Mouse (Mus musculus) 3T3-L1 (cell line): ENCODE measurements around the gene Camk2d.

ENCODE experiments used
- DNase-seq: peaks from one replicate; pipeline ENCODE4 v3.0.0-alpha.2; 2015; ENCODE audit warnings: low read depth, low spot score

Gene Camk2d

GRCm38 (mm10) chr3:126650747-126651146 is 54.6 kb downstream of the Camk2d start:
- no peak for DNase-seq

- DNase-seq = peak; percentile 67
These were observed 56.3 kb downstream of the Camk2d start for GRCm38 (mm10) chr3:126652361-126652760.

DNA sequence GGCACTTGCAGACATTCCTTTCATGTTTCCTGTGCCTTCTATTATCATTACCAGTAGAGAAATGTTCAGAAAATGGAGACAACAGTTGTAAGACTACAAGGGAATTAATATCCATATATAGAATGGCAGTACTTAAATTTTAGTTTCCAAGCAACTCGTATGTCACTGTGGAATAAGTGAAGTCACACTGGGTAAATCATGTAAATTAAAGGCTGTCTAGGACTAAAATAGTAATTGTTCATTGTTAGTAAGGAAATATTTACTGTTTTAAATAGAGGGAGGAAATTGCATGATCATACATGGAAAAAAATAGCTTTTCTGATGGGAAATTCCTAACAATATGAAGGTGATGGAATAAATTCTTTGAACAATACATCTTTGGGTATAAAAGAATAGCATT is 57.0 kb downstream of the Camk2d start:
- no peak for DNase-seq

DNA sequence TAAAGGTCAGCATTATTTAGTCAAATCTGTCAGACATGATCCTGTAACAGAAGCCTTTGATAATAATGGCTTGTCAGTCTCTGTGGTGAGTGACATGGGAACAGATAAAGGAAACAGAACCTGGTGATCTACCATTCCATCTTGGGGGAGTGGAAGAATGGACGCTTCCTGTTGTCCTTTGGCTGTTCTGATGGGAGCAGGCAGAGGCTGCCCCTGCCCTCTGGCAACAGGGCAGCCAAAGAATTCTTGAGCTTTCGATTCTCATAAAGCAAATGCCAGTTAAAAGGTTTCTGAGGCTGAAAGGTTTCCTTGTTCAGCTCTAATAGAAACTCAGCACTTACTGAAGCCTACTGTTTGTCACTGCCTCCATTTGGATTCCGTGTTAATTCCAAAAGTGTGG is 60.1 kb downstream of the Camk2d start:
- no peak for DNase-seq

DNA sequence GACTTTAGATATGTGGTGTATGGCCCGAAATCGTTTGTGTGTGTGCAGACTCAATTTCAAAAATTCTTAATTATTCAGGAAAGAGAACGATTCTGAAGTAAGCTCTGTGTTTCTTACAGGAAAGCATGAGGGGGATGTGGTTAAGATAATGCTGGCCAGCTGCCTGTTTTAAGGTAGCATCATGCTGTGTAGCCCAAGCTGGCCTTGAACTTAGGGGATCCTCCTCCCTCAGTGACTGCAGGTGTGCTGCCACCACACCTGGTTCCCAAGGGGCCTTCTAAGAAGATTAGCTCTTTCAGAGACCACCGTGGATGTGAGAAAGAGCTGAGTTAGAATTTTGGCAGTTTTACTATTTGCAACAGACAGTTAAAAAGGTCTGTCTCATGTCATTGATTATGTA is 61.8 kb downstream of the Camk2d start:
- DNase-seq = no peak

- DNase-seq = peak; percentile 27
These were observed 62.7 kb downstream of the Camk2d start for GRCm38 (mm10) chr3:126658791-126659190.

GRCm38 (mm10) chr3:126659235-126659634 is 63.1 kb downstream of the Camk2d start:
- DNase-seq = peak; percentile 20

DNA sequence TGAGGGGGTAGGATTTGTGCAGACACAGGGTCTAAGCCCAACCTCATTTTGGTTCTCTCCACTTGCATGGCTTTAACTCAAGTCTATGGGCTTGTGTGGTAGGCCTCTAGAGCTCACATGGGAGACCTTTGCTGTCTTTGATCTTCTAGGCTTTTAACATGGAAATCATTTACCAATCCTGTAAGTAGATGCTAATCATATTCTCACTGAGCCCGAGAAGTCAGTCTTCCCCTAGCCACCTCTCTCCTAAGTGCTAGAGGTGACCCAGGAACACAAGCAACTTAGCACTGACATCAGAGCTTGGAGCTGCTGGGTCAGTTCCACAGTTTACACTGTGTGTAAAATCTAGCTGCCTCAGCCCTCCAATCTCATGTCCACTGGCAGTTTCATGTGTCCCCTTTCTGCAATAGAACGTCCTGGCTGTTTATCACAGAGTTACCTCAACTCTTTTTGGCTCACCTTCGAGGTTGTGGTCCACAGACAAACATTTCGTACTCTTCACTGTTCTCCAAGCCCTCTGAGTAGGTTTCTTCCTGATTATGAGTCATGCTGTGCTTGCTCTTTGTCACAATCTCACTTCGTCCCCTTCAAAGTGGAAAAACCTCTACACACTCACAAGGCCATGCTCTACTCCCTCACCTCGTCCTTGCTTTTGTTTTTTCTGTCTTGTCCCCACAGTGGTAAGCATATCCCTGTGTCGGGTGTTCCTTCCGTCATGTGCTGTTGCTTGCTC is 63.9 kb downstream of the Camk2d start:
- peak; percentile 38 for DNase-seq

- DNase-seq = peak; percentile 32
These were observed 64.5 kb downstream of the Camk2d start for GRCm38 (mm10) chr3:126660575-126660974.

GRCm38 (mm10) chr3:126660986-126661385 is 64.9 kb downstream of the Camk2d start:
- peak; percentile 97 for DNase-seq

- no peak for DNase-seq
These were observed 65.8 kb downstream of the Camk2d start for GRCm38 (mm10) chr3:126661920-126662319.

GRCm38 (mm10) chr3:126663436-126663835 is 67.3 kb downstream of the Camk2d start:
- peak; percentile 48 for DNase-seq

DNA sequence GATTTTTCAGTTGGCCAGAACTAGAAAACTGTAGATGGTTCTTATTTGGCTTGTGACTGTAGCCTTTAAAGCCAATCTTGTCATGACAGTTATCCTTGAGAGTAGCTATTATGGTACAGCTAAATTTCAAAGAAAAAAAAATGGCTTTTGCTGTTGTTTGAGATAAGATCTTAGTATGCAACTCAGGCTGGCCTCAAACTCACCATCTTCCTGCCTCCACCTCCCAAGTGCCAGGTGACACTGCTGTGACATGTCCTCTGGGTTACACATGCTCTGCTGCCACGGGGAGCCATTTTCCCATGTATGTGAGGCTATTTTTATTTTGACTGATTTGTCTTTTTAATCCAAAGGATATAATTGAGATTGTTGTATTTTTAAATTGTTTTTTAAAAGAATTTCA is 69.8 kb downstream of the Camk2d start:
- no peak for DNase-seq

GRCm38 (mm10) chr3:126667019-126667418 is 70.9 kb downstream of the Camk2d start:
- DNase-seq = no peak

- DNase-seq = peak; percentile 27
These were observed 71.3 kb downstream of the Camk2d start for GRCm38 (mm10) chr3:126667451-126667850.

DNA sequence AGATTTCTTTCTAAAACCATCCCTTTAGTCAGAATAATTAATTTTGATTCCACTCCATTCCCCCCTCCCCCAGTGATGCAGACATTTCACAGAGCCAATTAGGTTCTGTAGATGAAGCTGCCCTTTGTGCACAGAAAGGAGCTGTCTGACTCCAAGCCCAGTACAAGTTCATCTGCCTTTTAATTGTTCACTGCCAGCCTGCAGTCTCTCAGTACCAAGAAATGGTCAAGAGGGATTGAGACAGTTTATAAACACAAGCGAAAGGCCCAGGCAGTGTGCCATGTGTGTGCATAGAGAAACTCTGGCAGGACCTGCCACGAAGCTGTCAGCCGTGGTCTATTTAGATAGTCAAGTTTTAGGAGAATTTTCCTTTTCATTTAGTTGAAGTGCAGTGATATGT is 72.0 kb downstream of the Camk2d start:
- DNase-seq = peak; percentile 48

GRCm38 (mm10) chr3:126668692-126669091 is 72.6 kb downstream of the Camk2d start:
- no peak for DNase-seq

GRCm38 (mm10) chr3:126670413-126670812 is 74.3 kb downstream of the Camk2d start:
- DNase-seq = no peak

DNA sequence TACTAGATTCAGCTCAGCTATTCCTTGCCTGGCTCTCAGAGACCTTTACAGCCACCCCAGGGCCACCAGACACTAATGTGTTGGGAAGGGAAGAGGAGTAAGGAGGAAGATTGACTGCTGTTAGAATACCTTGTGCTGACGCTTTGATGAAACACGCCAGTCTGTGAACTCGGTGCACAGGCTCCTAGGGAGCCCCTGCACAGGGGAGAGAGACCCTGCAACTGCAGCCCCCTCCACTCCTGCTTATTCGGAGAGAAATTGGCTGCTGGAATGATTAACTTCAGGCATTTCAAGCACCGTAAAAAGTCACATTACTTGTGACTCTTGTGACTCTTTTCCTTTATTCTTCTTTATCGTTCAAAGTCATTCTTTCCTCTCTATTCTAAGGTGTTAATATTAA is 75.2 kb downstream of the Camk2d start:
- DNase-seq = no peak

- DNase-seq = no peak
These were observed 84.9 kb downstream of the Camk2d start for GRCm38 (mm10) chr3:126681051-126681450.

DNA sequence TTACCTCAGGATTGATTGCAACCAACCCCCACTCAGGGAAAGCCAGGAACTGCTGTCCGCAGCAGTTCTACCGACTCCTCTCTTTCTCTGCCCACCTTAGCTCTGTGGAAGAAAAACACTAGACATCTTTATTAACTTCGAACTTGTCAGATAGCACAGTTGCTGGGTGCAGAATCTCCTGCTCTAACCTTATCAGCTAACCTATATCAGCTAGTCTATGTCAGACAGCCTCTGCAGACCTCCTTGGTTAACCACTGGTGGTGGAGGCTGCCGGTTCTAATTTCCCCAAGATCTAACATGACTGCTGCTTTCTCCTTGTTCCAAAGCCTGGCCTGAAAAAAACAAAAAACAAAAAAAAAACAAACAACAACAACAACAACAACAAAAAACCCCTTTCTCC is 85.9 kb downstream of the Camk2d start:
- DNase-seq = no peak

DNA sequence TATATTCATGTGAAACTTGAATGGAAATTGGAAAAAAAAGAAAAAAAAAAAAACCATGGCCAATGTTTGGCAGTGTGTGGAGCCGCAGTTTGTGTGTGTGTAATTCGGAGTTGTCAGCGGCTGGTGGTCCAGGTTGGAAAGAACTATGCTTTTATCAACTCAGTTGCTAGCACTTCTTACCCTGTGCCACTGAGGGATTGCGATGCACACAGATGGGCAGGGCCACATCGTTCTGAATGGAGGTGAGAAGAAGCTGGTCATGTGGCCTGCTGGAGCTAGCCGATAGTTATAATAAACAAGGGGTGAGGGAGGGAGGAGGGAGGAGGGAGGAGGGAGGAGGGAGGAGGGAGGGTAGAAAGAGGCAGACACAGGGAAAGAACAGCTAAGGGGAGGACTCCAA is 89.3 kb downstream of the Camk2d start:
- no peak for DNase-seq

DNA sequence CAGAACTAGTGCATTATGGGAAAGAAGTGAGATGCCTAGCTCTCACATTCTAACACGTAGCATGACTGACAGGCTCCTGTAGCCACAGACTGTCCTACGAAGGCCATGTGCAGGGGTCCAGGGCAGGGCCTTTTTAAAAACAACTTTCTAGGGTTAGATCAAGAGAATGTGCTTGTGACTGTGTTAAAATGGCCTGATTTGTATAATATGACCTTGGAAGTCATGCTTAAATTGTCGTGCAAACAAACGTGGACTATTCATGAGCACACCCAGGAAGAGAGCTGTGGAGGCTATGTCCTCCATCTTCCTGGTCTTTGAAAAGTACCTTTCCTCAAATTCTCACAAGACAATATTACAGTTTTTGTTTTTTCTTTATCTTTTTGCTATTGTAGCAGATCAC is 91.0 kb downstream of the Camk2d start:
- no peak for DNase-seq

- DNase-seq = no peak
These were observed 92.4 kb downstream of the Camk2d start for GRCm38 (mm10) chr3:126688516-126688915.
